Mouse (Mus musculus) liver, embryonic 15.5 days (tissue): Measurements from ENCODE around the gene Olfr596. TPM values are rescaled to one million over a fixed set of nuclear protein-coding genes. Genes with fewer than 3 reads are reported as not detected.
"Not testable (repeated sequence)": the region's sequence is repeated elsewhere in the genome, so short reads cannot be mapped to it uniquely, and the experiment has no call there.

Source experiments
- ATAC-seq: fragments of 200-750 bp; cut with Nextera tagmentation; 2 replicates; pipeline ENCODE4 v1.8.0; 2017; ENCODE audit warnings: moderate number of reproducible peaks, mild to moderate bottlenecking, moderate library complexity; ENCODE audit not compliant: insufficient read depth
- H3K27ac ChIP-seq: fragments of 300-500 bp; sonication (generic); replicated peaks from 2 replicates; pipeline ENCODE4 v1.5.1; 2015; ENCODE audit warnings: mild to moderate bottlenecking, inconsistent platforms
- H3K27me3 ChIP-seq: fragments of 300-500 bp; sonication (generic); 2 replicates; pipeline ENCODE4 v1.6.1; 2015; ENCODE audit warnings: mild to moderate bottlenecking, inconsistent platforms
- H3K36me3 ChIP-seq: fragments of 300-500 bp; sonication (generic); replicated peaks from 2 replicates; pipeline ENCODE4 v1.6.1; 2015; ENCODE audit warnings: moderate library complexity, mild to moderate bottlenecking, inconsistent platforms
- H3K4me1 ChIP-seq: fragments of 300-500 bp; sonication (generic); replicated peaks from 2 replicates; pipeline ENCODE4 v1.6.1; 2015; ENCODE audit warnings: inconsistent platforms
- H3K4me2 ChIP-seq: fragments of 300-500 bp; sonication (generic); 2 replicates; pipeline ENCODE4 v1.6.1; 2015; ENCODE audit warnings: moderate library complexity, mild to moderate bottlenecking, inconsistent platforms
- H3K4me3 ChIP-seq: fragments of 300-500 bp; sonication (generic); replicated peaks from 2 replicates; pipeline ENCODE4 v1.5.1; 2015; ENCODE audit warnings: mild to moderate bottlenecking, inconsistent platforms
- H3K9ac ChIP-seq: fragments of 300-500 bp; sonication (generic); 2 replicates; pipeline ENCODE4 v1.6.1; 2015; ENCODE audit warnings: moderate library complexity, mild to moderate bottlenecking, inconsistent platforms
- H3K9me3 ChIP-seq: fragments of 300-500 bp; sonication (generic); replicated peaks from 2 replicates; pipeline ENCODE4 v1.6.1; 2016; ENCODE audit warnings: inconsistent platforms
- WGBS: fragments of 180-500 bp; shearing (Covaris S2); methylation state at CpG from one replicate; pipeline ENCODE4 v1.1.7; 2015; ENCODE audit warnings: mixed read lengths; ENCODE audit not compliant: insufficient replicate concordance; 5-methylcytosine and 5-hydroxymethylcytosine counted together
- microRNA-seq: library from miRNA; unstranded; fragments of <30 nt; microRNA quantifications from one replicate; pipeline ENCODE4, GENCODE M21; 2016
- polyA plus RNA-seq: library from polyadenylated mRNA; unstranded; fragments of >200 nt; fragmentation: Nextera tagmentation; extraction: Ambion mirVana; gene quantifications from 2 replicates; pipeline ENCODE4 v1.2.1, GENCODE M21; 2015

The Olfr596 gene
- polyA plus RNA-seq: not detected in 2 replicates

- not testable (repeated sequence) for H3K4me2 ChIP-seq, ATAC-seq, H3K27me3 ChIP-seq, H3K36me3 ChIP-seq, H3K9me3 ChIP-seq, H3K4me3 ChIP-seq, H3K27ac ChIP-seq, H3K9ac ChIP-seq, H3K4me1 ChIP-seq
- WGBS: 78% methylated on average over 2 of the region's 2 CpGs
Observed at GRCm38 (mm10) chr7:103305348-103305747, at the start of gene Olfr596. Gene Olfr596 (plus strand): TSS chr7:103305648.

DNA sequence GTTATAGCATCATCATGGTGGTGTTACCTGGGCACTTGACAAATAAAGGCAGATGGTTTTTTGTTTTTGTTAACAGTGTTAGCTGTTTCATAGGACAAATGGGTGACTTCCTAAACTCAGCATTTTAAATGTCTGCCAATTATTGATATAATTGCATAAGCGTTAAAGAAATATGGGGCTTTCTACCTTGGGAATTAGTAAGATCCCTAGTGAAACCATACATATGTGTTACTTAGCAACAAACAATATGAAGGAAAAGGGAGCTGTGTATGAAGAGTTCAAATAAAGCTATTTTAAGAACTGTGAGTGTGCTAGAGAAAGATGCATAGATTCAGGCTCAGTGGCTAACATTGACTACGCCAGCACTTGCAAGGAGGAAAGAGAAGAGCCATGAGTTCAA lies 10.6 kb downstream of the Olfr596 start, which contains the start of gene Olfr597:
TSS of gene Olfr597 (plus strand) at position 301 of the 400 bp plus-strand sequence.
- not testable (repeated sequence) for H3K27me3 ChIP-seq, ATAC-seq, H3K36me3 ChIP-seq, H3K4me1 ChIP-seq, H3K9me3 ChIP-seq, H3K9ac ChIP-seq, H3K4me3 ChIP-seq, H3K4me2 ChIP-seq, H3K27ac ChIP-seq
- 56% methylated on average over 2 of the region's 2 CpGs for WGBS

- no peak for ATAC-seq
- Histone ChIP-seq H3K4me3 (no peak within 1 kb of the TSS), H3K9me3 (no peaks in the 10 kb centered on the region), H3K4me1 (no peaks in the 10 kb centered on the region), H3K4me2 (no peak within 1 kb of the TSS), H3K27me3 (no peaks in the 10 kb centered on the region), H3K36me3 (no peaks in the 10 kb centered on the region), H3K9ac (no peak within 1 kb of the TSS), H3K27ac (no peak within 1 kb of the TSS)
Observed at GRCm38 (mm10) chr7:103323268-103323667, 17.8 kb downstream of the Olfr596 start, which contains the start of gene Olfr598. Gene Olfr598 (plus strand): TSS chr7:103323568.

- H3K4me2 ChIP-seq: no peak within 1 kb of the TSS
- no peak within 1 kb of the TSS for H3K4me3 ChIP-seq
- H3K36me3 ChIP-seq: no peaks in the 10 kb centered on the region
- WGBS: 53% methylated on average over 1 of the region's 1 CpGs
- no peak within 1 kb of the TSS for H3K27ac ChIP-seq
- H3K4me1 ChIP-seq: no peaks in the 10 kb centered on the region
- no peak for ATAC-seq
- H3K27me3 ChIP-seq: no peaks in the 10 kb centered on the region
- H3K9ac ChIP-seq: no peak within 1 kb of the TSS
- no peaks in the 10 kb centered on the region for H3K9me3 ChIP-seq
Observed at GRCm38 (mm10) chr7:103335617-103336016, 30.2 kb downstream of the Olfr596 start, which contains the start of gene Olfr599. Gene Olfr599 (plus strand): TSS chr7:103335917.

DNA sequence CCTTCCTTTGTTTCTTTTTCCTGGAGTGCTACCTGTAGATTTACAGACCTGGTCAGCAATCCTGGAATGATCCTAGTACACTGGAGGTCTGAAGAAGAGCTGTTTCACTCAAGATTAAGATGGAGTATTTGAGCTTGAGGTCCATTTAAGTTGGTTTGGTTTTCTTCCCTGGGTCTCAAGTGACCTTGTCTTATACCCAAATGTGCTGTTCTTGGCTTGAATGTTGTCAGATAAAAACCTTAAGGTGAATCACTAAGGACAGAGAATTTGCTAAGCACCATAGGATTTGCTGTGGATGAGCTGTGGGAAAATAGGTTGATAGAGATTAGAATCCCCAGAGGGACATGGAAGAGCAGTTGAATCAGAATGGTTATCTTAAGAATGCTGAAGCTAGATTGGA lies 44.1 kb downstream of the Olfr596 start, which contains the start of gene Olfr600:
TSS of gene Olfr600 (minus strand) at position 101 of the 400 bp plus-strand sequence.
- Histone ChIP-seq H3K27me3 (no peaks in the 10 kb centered on the region), H3K9me3 (no peaks in the 10 kb centered on the region), H3K4me3 (no peak within 1 kb of the TSS), H3K9ac (no peak within 1 kb of the TSS), H3K27ac (no peak within 1 kb of the TSS), H3K4me1 (no peaks in the 10 kb centered on the region), H3K4me2 (no peak within 1 kb of the TSS), H3K36me3 (no peaks in the 10 kb centered on the region)
- ATAC-seq: no peak

Small RNA genes within 50 kb of the gene (microRNA-seq; reads per million reads assigned to microRNA genes)
- gene Gm23550 (not detected), gene Gm25171 (not detected)

Other genes with a start within 250 kb of the Olfr596 start
- not detected in 2 replicates for gene Olfr584, start 223.8 kb upstream of the Olfr596 start, polyA plus RNA-seq
- not detected in 2 replicates for gene Olfr585, start 207.9 kb upstream of the Olfr596 start, polyA plus RNA-seq
- gene Olfr586, start 180.0 kb upstream of the Olfr596 start, polyA plus RNA-seq: not detected in 2 replicates
- gene Olfr588-ps1, start 164.8 kb upstream of the Olfr596 start, polyA plus RNA-seq: not detected in 2 replicates
- gene Olfr589, start 149.3 kb upstream of the Olfr596 start, polyA plus RNA-seq: not detected in 2 replicates
- not detected in 2 replicates for gene Olfr591, start 127.3 kb upstream of the Olfr596 start, polyA plus RNA-seq
- gene Olfr592, start 120.8 kb upstream of the Olfr596 start, polyA plus RNA-seq: not detected in 2 replicates
- gene Olfr593, start 93.8 kb upstream of the Olfr596 start, polyA plus RNA-seq: not detected in 2 replicates
- gene Olfr594, start 88.7 kb upstream of the Olfr596 start, polyA plus RNA-seq: not detected in 2 replicates
- not detected in 2 replicates for gene Usp17ld, start 53.1 kb upstream of the Olfr596 start, polyA plus RNA-seq
- gene Olfr597, start 10.7 kb downstream of the Olfr596 start, polyA plus RNA-seq: not detected in 2 replicates
- gene Olfr598, start 17.9 kb downstream of the Olfr596 start, polyA plus RNA-seq: not detected in 2 replicates
- not detected in 2 replicates for gene Olfr599, start 30.3 kb downstream of the Olfr596 start, polyA plus RNA-seq
- not detected in 2 replicates for gene Olfr600, start 44.0 kb downstream of the Olfr596 start, polyA plus RNA-seq
- not detected in 2 replicates for gene Olfr601, start 57.0 kb downstream of the Olfr596 start, polyA plus RNA-seq
- not detected in 2 replicates for gene Olfr603, start 80.5 kb downstream of the Olfr596 start, polyA plus RNA-seq
- gene Usp17lc, start 109.4 kb downstream of the Olfr596 start, polyA plus RNA-seq: not detected in 2 replicates
- not detected in 2 replicates for gene Olfr605, start 139.8 kb downstream of the Olfr596 start, polyA plus RNA-seq
- gene Olfr606, start 143.4 kb downstream of the Olfr596 start, polyA plus RNA-seq: not detected in 2 replicates
- not detected in 2 replicates for gene Olfr607, start 158.5 kb downstream of the Olfr596 start, polyA plus RNA-seq
- gene Olfr608, start 164.2 kb downstream of the Olfr596 start, polyA plus RNA-seq: not detected in 2 replicates
- gene Olfr609, start 192.4 kb downstream of the Olfr596 start, polyA plus RNA-seq: not detected in 2 replicates
- not detected in 2 replicates for gene Olfr610, start 206.5 kb downstream of the Olfr596 start, polyA plus RNA-seq
- gene Olfr611, start 215.2 kb downstream of the Olfr596 start, polyA plus RNA-seq: not detected in 2 replicates
- gene Olfr612, start 237.1 kb downstream of the Olfr596 start, polyA plus RNA-seq: not detected in 2 replicates
- not detected in 2 replicates for gene Olfr613, start 242.4 kb downstream of the Olfr596 start, polyA plus RNA-seq